Mouse (Mus musculus) Muller cell, postnatal 12 days (primary cell): Measurements from ENCODE around the gene Eva1b.

Experiments used
- DNase-seq: peaks from one replicate; pipeline ENCODE4 v3.0.0-alpha.2; 2015; ENCODE audit errors: inconsistent ontology term

The Eva1b gene

DNA sequence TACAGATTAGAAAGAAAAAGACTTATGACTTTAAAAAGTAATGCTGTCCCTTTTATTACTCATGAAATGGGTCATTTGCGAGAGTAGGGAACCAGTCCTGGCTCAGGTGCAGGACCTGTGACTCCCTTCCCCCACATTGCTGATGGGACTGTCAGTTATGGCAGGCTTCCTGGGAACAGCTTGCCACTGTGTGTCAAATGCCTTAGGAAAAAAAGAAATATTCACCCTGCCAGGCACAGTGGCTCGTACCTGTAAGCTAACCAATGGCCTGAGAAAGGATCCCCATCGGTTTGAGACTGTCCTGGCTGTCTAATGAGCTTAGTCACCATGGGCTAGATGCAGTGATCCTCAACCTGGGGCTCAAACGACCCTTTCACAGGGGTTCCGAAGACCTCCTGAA lies 27.5 kb upstream of the Eva1b start:
- DNase-seq: no peak

DNA sequence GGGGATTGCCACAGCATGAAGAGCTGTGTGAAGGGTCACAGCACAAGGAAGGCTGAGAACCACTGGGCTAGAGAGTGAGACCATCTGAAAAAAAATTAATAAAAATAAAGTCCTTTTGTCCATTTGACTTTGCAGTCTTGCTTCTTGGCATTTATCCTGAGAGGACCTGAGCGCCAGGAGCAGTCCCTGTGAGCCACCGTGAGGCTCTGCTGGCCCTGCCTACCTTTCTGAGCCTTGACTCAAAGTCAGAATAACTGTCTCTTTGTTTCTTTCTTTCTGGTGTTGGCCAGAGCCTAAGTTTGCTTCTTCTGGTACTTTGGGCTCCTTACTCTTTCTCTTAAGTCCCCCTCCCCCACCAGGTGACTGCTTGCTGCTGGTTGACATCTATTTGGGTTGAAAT lies 27.0 kb upstream of the Eva1b start:
- DNase-seq: no peak

DNA sequence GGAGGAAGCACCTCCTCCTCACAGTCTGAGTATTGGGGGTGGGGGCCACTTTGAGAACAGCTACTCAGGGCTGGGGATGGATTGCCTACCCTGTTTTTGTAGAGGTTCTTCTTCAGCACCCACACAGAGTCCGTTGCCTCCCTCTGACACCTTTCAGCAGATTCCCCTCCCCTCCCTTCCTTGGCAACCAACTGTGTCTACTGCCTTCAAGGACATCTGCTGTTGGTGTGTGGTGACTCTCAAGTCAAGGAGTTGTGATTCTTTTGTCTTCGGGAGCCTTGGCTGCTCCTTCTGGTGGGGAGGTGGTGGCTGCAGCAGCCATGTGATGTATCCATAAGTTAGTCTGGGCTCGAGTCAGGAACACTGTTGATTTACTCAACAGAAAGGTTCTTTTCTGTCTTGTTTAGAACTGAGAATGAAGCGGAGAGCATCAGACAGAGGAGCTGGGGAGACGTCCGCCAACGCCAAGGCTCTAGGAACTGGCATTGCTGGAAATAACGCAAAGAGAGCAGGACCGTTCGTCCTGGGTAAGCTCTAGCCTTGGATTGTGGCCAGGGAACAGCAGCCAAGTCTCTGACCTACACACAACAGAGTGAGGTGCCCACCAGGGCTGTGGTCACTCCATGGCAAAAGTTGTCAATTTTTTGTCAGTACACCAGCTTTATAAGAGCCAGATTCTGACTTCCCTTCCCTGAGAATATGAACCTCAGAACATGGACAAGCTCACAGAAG lies 24.1 kb upstream of the Eva1b start:
- DNase-seq: no peak

DNA sequence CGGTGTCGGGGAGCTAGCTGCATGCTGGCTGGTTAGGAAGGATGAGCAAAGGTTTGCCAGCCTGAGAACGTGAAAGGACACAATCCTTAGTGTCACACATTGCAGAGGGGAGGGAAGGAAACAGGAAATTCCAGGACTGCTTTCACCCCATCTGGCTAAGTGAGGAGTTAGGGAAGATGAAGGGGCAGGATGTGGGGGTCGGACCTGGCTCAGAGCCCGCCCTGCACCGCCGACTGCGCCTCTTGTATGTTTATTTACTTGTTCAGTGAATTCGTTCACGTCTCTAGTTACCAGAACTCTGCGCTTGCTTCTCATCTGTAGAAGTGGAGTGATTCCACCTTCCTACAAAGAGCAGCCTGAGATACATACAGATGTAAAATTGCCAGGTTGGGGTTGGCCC lies 17.0 kb upstream of the Eva1b start:
- no peak for DNase-seq

DNA sequence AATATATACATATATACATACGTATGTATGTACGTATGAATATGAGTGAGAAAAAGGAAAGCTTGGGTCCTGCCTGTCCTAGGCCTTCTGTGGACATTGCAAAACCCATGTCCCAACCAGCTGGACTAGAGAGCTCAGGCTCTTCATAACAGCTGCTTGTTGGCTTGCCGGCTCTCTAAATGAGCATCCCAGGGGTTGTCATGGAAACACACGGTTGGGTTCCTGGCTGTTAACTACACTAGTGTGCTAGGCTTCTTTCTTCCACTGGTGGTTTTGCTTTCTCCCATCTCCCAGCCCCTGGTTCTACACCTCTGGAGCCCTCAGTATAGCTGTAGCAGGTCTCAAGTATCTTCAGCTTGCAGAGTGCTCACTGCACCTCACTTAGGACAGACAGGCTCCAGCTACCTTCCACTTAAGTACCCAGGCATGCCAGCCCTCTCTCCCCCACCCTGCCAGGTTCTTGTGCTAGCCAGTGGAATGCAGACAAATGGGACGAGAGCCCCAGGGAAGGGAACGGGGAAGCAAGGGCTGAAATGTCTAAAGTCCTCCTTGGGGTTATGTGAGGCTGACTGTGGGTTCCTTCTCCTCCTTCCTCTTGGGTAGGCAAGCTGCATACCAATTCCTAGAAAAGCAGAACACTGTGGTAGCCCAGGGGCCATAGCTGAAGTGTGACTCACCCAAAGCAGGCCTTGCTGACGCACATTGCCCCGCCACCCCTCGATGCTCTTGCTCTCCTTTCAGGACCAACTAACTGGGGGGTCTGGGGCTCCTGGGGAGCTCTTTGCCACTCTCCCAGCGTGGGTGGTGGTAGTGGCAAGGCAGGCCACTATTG lies 16.0 kb upstream of the Eva1b start:
- DNase-seq: peak; percentile 95

DNA sequence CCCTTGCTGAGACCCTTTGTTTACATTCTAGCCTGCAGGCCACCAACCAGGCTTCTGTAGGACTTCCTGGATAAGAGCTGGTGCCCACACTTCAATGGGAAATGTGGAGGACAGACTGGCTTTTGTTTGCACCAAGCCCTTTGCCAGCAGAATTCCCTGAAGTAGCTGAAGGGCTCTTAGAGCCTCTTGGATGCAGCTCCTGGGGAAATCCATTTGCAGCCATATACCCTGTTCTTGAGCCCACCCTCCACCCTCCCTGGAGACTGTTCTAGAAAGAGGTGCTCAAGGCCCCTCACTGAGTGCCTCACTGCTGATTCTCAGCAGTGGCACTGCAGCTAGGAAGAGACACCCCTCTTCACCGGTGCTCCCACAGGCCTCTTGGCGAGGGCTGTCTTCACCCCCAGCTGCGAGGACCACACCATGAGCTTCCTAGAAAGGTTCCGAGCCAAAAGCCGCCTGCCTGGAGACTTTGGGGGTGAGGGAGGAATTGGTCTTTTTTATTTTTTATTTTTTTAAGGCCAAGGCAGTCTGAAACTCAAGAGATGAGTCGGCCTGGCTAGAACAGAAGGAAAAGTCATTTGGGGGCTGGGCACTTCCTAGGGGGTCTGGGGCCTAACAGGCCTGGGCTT lies 14.8 kb upstream of the Eva1b start:
- peak; percentile 30 for DNase-seq

DNA sequence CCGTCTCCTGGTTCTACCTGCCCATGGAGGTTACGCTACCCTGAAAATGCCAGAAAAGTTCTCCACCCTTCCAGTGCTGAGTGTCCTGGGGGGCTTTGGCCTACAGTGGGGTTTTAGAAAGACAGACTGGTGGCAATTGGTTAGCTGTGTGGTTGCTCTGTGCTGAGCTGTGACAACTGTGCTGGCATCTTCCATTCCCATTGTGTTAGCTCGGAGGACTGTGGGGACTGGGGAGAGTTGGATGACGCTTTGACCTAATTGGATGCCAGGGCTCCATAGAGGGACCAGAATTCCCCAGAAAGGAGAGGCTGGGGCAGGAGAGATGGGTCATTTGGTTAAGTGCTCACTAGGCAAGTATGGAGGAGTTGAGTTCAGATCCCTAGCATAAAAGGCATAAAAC lies 13.3 kb upstream of the Eva1b start:
- peak; percentile 65 for DNase-seq

DNA sequence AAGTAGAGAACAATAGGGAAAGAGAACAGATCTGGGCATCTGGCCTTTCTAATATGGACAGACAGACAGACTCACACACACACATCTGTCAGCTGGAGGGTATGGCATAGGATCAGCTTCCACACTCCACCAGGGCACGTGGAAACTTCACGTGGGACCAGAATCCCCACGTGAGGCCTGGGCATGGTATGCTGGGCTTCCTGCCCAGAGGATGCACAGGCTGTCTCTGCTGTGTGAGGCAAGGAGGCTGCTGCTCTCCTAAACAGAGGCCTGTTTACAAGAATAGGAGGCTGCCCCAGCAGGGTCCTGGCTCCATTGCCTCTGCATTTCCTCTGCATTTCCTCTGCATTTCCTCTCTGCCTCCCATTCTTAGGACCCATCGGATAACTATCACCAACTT lies 12.9 kb upstream of the Eva1b start:
- DNase-seq: no peak

DNA sequence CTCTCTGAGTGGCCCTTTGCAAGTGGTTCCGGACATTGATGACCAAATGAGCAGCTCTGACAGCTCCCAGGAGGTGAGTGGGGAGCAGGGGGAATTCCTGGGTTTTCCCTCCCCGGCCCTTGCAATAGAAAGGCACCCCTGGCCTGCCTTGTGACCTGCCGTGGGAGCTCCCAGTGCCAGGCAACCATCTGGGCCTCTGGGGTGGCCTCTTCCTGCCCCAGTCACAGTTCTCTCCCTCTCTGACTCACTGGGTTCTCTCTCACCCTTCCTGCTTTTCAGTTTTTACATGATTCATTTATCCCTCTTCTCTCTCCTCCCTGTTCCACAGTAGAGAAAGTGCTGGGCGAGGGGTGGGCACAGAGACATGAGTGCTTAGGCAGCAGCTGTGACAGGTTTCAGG lies 9.8 kb upstream of the Eva1b start:
- peak; percentile 37 for DNase-seq

DNA sequence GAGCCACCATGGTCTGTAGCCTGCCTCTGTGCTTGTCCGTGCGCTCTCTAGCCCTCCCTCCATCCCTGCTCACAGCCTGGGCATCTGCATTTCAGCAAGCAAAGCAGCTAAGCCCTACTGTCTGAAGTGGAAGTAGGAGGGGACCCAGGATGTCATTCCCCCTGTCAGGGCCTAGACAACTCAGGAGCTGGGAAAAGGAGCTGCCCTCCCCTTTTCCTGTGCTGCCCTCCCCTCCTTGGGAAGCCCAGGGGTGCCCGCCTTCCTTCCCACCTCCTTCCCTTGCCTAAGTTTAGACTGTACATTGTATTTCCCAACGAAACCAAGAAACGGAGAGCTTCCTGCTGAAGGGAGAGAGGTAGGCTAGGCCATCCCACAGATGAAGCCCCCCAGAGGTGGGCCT lies 6.5 kb upstream of the Eva1b start:
- no peak for DNase-seq

DNA sequence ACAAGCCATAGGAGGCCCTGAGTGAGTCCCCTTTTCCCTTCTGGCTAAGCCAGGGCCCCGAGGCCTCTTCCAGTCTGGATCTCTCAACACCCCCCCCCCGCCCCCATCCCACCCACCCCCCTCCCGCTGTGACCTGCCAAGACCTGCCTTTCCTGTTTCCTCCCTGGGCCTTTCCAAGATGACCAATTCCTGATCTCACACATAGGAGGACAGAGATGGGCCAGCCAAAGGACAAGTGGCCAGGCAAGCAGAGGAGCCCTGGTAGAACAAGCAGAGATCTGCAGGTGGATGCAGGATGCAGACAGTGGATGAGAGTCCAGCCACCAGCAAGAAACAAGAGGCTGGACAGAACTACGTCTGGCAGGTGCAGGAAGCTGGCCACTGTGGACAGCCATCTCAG lies 2.1 kb upstream of the Eva1b start:
- DNase-seq: no peak

DNA sequence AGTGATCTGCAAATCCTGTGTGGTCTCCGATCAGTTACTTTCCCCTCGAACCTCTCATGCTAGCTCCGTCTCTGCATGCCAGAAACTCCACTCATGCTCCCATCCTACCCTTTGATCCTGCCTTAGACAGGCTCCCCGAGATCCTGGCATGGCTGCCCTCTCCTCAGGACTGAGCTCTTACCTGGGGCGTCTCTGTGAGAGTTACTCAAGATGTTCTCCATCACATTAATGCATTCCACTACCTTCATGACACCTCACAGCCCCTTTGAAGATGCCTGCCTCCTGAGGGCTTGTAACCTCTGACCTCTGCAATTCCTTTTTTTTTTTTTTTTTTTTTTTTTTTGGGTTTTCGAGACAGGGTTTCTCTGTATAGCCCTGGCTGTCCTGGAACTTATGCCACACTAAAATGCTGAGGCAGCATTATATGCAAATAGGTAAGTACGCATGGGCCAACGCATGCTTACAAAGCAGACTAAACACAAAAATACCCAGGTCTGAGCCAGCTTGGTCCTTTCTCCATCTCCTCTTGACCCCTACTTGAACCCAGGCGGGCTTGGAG lies 491 bp upstream of the Eva1b start:
- no peak for DNase-seq

DNA sequence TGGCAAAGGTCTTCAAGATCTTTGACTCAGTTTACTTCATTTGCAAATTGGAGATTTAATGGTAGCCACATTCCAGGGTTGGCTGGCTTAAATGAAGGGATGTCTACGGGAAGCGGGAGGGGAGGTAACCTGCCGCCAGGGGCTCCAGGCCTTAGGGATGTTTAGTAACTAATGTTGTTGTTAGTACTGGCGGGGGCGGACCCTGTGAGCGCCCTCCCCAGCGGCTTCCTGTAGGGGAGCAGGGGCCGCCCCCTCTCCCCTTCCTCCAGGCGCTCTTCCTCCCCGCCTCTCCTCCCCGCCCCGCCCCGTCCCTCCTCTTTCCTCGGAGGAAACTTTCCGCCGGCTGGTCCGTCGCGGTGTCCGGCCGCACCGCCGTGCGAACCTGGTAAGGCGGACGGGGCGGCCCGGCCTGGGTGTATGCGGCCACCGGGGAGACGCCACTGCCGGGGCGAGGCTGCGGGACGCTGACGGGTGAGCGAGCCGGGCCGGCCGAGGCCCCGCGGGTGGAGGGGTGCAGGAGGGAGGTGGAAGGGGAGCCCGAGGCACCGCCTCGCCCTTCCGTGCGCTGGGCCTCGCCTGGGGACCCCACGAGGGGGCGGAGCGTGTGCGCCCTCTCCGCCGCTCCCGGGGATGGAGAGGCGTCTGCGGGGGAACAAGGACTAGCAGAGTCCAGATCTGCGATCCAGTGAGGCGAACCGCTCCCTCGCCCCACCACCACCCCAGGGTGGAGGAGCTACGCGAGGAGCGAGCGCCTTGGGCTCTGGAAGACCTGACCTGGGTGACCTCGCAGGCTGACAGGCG lies 817 bp downstream of the Eva1b start:
- DNase-seq: peak; percentile 69

DNA sequence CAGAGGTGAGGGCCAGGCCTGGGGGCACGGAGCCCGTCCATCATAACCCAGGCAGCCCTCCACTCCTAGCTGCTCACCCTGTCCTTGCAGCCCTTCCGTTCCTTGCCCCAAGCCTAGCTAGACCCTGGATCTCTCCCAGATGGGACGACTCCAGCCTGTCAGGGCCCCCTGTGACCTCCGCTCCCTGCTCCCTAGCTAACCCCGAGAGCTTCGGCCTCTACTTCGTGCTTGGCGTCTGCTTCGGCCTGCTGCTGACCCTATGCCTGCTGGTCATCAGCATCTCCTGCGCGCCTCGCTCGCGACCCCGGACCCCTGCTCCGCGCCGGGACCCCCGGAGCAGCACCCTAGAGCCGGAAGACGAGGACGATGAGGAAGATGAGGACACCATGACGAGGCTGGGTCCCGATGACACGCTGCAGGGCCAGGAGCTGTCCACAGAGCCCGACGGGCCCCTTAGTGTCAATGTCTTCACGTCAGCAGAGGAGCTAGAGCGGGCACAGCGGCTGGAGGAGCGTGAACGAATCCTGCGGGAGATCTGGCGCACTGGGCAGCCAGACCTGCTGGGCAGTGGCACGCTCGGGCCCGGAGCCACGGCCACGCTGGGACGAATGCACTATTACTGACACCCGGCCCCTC lies 1.6 kb downstream of the Eva1b start:
- no peak for DNase-seq

DNA sequence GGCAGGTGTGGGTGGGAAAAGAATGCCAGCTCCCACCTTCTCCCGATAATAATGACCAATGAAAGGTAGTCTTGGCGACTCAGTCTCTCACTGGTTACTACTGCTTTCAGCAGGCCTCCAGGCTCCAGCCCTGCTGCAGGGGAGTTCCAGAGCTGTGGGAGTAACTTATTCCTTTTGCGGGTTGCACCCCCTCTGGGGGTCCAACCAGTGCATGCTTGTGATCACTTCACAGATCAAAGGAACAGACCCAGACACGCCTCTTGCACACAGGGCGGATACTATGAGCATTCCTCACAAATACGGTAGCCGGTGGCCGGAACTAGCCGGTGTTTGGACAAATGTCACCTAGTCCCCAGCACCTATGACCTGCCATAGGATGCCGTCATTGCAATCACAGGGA lies 2.3 kb downstream of the Eva1b start:
- no peak for DNase-seq

DNA sequence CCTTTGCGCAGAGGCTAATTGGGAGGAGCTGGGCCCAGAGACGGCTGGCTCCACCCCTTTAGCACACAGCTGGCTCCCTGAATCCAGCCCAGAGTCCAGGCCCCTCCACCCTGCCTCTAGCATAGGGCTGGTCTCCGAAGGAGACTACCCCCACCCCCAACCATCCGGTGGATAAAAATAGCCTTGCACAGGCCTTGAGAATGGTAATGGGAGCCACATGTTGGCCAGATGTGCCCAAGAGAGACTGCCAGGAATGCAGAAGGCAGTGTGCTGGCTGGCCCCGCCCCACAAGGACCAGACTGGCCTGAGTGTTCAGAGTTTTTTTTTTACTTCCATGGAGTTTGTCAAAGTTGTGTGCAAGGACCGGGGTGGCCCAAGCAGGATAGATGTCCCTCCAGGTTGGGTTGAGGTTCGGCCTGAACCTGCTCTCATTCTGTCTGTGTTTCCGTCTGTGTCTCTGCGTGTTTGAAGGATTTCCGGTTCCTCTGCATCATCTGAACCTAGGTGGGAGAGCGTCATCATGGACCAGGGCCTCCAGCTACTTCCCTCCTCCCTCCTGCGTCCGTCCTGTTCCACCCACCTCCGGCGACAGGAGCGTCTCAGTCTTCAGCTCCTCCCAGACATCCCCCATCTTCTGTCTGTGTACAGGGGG lies 2.9 kb downstream of the Eva1b start:
- DNase-seq: peak; percentile 26

DNA sequence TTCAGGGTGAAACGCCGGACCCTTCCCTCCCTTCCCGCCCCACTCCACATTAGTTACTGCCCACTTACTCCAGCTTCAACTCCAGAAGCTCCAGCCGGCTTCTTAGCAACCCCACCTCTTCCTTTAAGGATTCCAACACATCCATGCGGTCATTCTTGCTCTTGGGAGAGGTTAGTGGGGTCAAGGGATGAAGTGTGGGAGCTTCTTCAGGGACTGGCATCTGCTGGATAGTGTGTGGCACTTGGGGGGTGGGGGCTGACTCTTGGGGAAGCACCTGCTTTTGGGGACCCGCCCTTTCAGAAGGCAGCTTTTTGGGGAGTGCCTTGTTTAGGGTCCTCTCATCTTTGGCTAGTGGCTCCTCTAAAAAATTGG lies 3.4 kb downstream of the Eva1b start:
- no peak for DNase-seq

DNA sequence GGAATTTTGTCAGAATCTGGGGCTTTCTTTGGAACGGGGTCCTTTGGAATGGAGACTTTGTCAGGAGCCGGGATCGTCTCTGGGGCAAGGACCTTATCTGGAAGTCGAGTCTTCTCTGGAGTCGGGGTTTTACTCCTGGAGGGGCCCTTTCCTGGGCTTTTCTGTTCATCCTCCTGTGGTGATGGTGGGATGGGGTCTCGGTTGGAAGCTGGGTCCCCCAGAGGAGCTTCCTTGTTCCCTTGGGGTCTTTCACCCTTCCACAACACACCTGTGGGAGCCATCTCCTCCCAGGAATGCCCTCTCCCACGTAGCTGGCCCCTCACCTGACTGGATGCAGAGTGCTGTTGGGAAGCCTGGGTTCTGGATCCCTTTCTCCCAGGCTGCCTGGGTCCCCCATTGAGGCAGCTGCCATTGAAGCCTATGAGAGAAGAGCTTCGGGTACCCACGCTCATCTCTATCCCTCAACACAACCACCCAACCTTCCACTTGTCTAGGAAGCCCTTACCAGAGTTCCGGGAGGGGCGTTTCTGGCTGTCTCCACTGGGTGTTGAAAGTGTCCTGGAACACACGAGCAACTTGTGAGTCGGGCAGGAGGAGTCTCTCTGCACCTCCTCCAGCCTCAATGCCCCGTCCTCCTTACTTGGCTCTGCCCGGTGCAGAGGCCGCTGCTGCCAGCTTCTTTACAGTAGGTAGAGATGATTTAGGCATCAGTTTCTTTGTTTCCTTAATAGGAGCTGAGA lies 4.3 kb downstream of the Eva1b start:
- no peak for DNase-seq

DNA sequence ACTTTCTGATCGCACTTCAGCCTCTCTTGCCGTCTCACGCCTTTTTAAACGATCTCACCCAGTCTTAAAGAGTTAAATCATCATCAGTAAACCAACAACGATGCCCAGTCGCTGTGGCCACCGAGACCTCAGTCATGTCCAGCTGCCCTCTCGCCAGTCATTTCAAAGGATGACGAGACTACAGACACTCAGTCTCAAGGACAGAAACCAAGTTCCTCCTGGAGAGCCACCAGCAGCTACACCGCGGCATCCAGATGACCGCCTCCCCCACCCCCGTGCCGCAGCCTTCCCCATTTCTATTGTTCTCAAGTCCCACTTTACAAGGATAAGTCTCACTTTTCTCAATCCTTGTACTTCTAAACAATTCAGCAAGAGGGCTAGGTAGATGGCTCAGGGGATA lies 5.3 kb downstream of the Eva1b start:
- no peak for DNase-seq

DNA sequence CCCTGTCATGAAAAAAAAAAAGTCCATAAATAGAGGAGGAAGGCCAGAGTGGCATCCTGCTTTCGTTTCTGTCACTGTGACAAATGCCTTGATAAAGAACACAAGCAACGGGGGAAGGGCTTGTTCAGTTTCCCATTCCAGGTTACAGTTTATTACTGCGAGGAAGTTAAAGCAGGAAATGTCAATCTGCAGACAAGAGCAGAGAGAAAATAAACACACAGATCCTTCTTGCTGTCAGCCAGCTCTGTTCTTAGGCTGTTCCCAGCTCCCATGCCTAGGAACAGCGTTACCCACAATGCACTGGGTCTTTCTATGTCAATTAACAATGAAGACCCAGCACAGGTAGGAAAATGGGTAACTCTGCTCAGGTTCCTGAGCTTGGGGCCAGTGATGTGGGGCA lies 7.6 kb downstream of the Eva1b start:
- DNase-seq: no peak
